Mouse (Mus musculus): ENCODE results near the gene Use1. TPM values are rescaled to one million over a fixed set of nuclear protein-coding genes. Genes with fewer than 3 reads are reported as not detected.

Use1 gene
- total and polyA plus RNA-seq, 3 experiments, result 69.6 to 130 (median 98.7) TPM

DNA sequence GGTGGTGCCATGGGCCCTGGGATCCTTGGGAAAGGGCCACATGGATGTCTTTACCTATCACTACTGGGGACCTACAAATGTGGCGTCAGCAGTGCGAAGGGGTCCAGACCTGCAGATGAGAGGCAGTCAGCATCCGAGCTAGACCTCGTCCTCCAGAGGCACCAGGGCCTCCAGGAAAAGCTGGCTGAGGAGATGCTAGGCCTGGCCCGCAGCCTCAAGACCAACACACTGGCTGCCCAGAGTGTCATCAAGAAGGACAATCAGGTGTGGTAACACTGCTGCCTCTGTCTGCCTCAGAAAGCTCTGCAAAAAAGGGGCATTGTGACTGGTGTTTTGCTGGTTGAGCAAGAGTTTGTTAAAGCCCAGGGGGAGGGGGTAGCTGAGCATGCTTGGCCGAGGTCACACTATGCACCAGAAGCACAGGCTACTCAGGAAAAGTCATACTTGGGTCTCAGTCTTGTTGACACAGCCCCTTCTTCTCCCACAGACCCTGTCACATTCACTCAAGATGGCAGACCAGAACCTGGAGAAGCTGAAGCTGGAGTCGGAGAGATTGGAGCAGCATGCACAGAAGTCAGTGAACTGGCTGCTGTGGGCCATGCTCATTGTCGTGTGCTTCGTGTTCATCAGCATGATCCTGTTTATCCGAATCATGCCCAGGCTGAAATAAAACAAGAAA is 2.5 kb downstream of the Use1 start:
- TF ChIP-seq MYC (IDR thresholded peaks at IDR 0.05; ENCODE audit: low read depth, low read length) (no peak), PAX5 (IDR thresholded peaks at IDR 0.05; ENCODE audit: low read length) (no peak), MAFK (IDR thresholded peaks at IDR 0.05; ENCODE audit: insufficient replicate concordance, low read length) (no peak), EP300 (IDR thresholded peaks at IDR 0.05; ENCODE audit: low read length) (no peak), HCFC1 (IDR thresholded peaks at IDR 0.05; ENCODE audit: low read depth, low read length) (no peak), POLR2AphosphoS2 (IDR thresholded peaks at IDR 0.05; ENCODE audit: low read depth, low read length) (no peak), SMC3 (IDR thresholded peaks at IDR 0.05; ENCODE audit: low read depth, low read length) (no peak), USF1 (IDR thresholded peaks at IDR 0.05; ENCODE audit: low read depth, low read length) (no peak), ZNF384 (IDR thresholded peaks at IDR 0.05; ENCODE audit: low read depth, low read length) (no peak), ZC3H11A (IDR thresholded peaks at IDR 0.05; ENCODE audit: low read depth, low read length) (no peak)
- H3K4me2 ChIP-seq (ENCODE audit: insufficient read depth, low read depth, poor library complexity, severe bottlenecking), result no peak overlapping the region
- peaks cover 18 to 45% of the 10 kb centered on the region in 2 experiments for H3K4me1 ChIP-seq (ENCODE audit: control insufficient read depth in 1 of 2, insufficient read depth in 2 of 2)
- no peaks in the 10 kb centered on the region for H3K9me3 ChIP-seq (replicated peaks; ENCODE audit: low read length)
- H3K9ac ChIP-seq (ENCODE audit: insufficient read depth, low read depth), result no peak overlapping the region
- no peak for DNase-seq (ENCODE audit: extremely low read depth)
- dilution Hi-C loops (cut with MboI; ENCODE audit: extremely low pct_ligation_motif_present, extremely low pct_unique_long_range_greater_than_20kb, low sequenced_read_pairs), result no loop called here
- H3K36me3 ChIP-seq (replicated peaks in 1 of 2; ENCODE audit: control insufficient read depth in 1 of 2, insufficient read depth in 1 of 2, low read length in 1 of 2), result peaks cover 11 to 41% of the 10 kb centered on the region in 2 experiments
- in situ Hi-C loops (cut with MboI; ENCODE audit: low pct_ligation_motif_present, low pct_unique_long_range_greater_than_20kb, low sequenced_read_pairs), result no loop called here
- no peaks in the 10 kb centered on the region for H3K27me3 ChIP-seq (replicated peaks)
- no peaks in the 10 kb centered on the region for H3K79me2 ChIP-seq (replicated peaks; ENCODE audit: control insufficient read depth, extremely low read depth, insufficient read depth, poor library complexity, severe bottlenecking)
- no peak overlapping the region for H3K4me3 ChIP-seq (replicated peaks in 1 of 3; ENCODE audit: low read depth in 2 of 3, low read length in 2 of 3, poor library complexity in 1 of 3)
- H3K27ac ChIP-seq (ENCODE audit: insufficient read depth, low read depth), result no peak overlapping the region

DNA sequence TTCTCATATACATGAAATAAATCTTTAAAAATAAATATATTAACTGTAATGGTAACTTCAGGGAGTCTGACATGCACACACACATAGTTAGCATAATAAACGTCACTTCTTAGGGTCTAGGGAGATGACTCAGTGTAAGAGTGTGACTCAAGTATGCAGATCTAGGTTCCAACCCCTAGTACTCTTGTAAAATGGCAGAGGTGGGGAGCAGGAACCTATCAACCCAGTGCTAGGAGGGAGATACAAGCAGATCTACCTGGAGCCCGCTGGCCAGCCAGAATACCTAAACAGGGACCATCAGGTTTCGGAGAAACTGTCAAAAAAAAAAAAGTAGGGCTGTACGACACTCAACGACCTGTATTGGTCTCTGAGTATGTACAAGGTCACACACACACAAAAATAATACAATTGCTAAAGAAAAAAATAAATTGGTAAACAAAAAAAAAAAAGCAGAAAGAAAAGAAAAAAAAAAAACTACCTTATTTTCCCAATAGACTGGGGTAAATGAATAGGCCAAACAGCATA is 4.1 kb downstream of the Use1 start:
- in situ Hi-C loops (cut with MboI; ENCODE audit: low pct_ligation_motif_present, low pct_unique_long_range_greater_than_20kb, low sequenced_read_pairs), result loop anchor here (5.0 kb wide), 1 partner anchor 37 kb away; the partner anchor contains the start of gene Ankle1
- H3K36me3 ChIP-seq (replicated peaks in 1 of 2; ENCODE audit: control insufficient read depth in 1 of 2, insufficient read depth in 1 of 2, low read length in 1 of 2), result peaks cover 26 to 56% of the 10 kb centered on the region in 2 experiments
- no peaks in the 10 kb centered on the region for H3K79me2 ChIP-seq (replicated peaks; ENCODE audit: control insufficient read depth, extremely low read depth, insufficient read depth, poor library complexity, severe bottlenecking)
- peak overlapping the region; percentile 40 to 69 (median 65) for H3K4me3 ChIP-seq (replicated peaks in 1 of 3; ENCODE audit: low read depth in 2 of 3, low read length in 2 of 3, poor library complexity in 1 of 3)
- DNase-seq (ENCODE audit: extremely low read depth), result peak; percentile 68
- dilution Hi-C loops (cut with MboI; ENCODE audit: extremely low pct_ligation_motif_present, extremely low pct_unique_long_range_greater_than_20kb, low sequenced_read_pairs), result no loop called here
- H3K9ac ChIP-seq (ENCODE audit: insufficient read depth, low read depth), result peak overlapping the region; percentile 58; the same call in 1 of the 2 replicates
- peaks cover 18 to 54% of the 10 kb centered on the region in 2 experiments for H3K4me1 ChIP-seq (ENCODE audit: control insufficient read depth in 1 of 2, insufficient read depth in 2 of 2)
- H3K27me3 ChIP-seq (replicated peaks), result no peaks in the 10 kb centered on the region
- peaks cover 5% of the 10 kb centered on the region for H3K9me3 ChIP-seq (replicated peaks; ENCODE audit: low read length)
- TF ChIP-seq ZNF384 (IDR thresholded peaks at IDR 0.05; ENCODE audit: low read depth, low read length), result peak; percentile 80
- no peak for TF ChIP-seq E2F4 (IDR thresholded peaks at IDR 0.05; ENCODE audit: insufficient replicate concordance, low read depth, low read length)
- peak overlapping the region; percentile 73 for H3K4me2 ChIP-seq (ENCODE audit: insufficient read depth, low read depth, poor library complexity, severe bottlenecking)
- no peak overlapping the region for H3K27ac ChIP-seq (ENCODE audit: insufficient read depth, low read depth)

All from CH12.LX (cell line).